Mouse (Mus musculus) naive thymus-derived CD4-positive, alpha-beta T cell, adult 2 months (primary cell): ENCODE measurements around the gene Nek6.
A peak's percentile ranks its signal among the peaks of the same experiment; 100 is the strongest.

Experiments
- DNase-seq: peaks from one replicate; pipeline ENCODE4 v3.0.0-alpha.2; 2011; ENCODE audit warnings: low read depth

The Nek6 gene

GRCm38 (mm10) chr2:38621610-38622021 is 110.2 kb downstream of the Nek6 start:
- no peak for DNase-seq

- DNase-seq: no peak
Measured at GRCm38 (mm10) chr2:38623411-38623810, 112.0 kb downstream of the Nek6 start.

GRCm38 (mm10) chr2:38623821-38624590 is 112.6 kb downstream of the Nek6 start:
- no peak for DNase-seq

GRCm38 (mm10) chr2:38628801-38629200 is 117.4 kb downstream of the Nek6 start:
- DNase-seq: no peak

- no peak for DNase-seq
Measured at GRCm38 (mm10) chr2:38629451-38629850, 118.0 kb downstream of the Nek6 start.

- DNase-seq: no peak
Measured at GRCm38 (mm10) chr2:38630574-38630973, 119.1 kb downstream of the Nek6 start.

- peak; percentile 39 for DNase-seq
Measured at GRCm38 (mm10) chr2:38637716-38638267, 126.3 kb downstream of the Nek6 start.

- DNase-seq: no peak
Measured at GRCm38 (mm10) chr2:38641761-38642160, 130.3 kb downstream of the Nek6 start.

GRCm38 (mm10) chr2:38643625-38644427 is 132.4 kb downstream of the Nek6 start, which contains the start of gene Psmb7:
Gene Psmb7 (minus strand): TSS chr2:38644087.
- DNase-seq: peak; percentile 93
